Mouse (Mus musculus) megakaryocyte progenitor cell, adult 5-6 weeks (primary cell): ENCODE data around the gene Zfp827. TPM values are rescaled to one million over a fixed set of nuclear protein-coding genes. Genes with fewer than 3 reads are reported as not detected.

ENCODE experiments used
- ATAC-seq: replicated peaks from 2 replicates; pipeline ENCODE4 v1.8.0; 2016; ENCODE audit warnings: mild to moderate bottlenecking, moderate TSS enrichment, inconsistent platforms; ENCODE audit not compliant: poor library complexity
- total RNA-seq, 2 experiments: library from RNA; stranded (forward) in 1 of 2; stranded (reverse) in 1 of 2; fragments of 157-497, 149-512 nt in 1 of 2; fragments of 200-1000 nt in 1 of 2; gene quantifications; 2 replicates each; pipeline versions ENCODE4 v1.2.3 to v1.2.4; 2015 to 2017

Gene Zfp827
- 1.8 and 1.9 TPM in 2 replicates for total RNA-seq (2015)
- total RNA-seq (2017): 0.64 and 1.7 TPM in 2 replicates

DNA sequence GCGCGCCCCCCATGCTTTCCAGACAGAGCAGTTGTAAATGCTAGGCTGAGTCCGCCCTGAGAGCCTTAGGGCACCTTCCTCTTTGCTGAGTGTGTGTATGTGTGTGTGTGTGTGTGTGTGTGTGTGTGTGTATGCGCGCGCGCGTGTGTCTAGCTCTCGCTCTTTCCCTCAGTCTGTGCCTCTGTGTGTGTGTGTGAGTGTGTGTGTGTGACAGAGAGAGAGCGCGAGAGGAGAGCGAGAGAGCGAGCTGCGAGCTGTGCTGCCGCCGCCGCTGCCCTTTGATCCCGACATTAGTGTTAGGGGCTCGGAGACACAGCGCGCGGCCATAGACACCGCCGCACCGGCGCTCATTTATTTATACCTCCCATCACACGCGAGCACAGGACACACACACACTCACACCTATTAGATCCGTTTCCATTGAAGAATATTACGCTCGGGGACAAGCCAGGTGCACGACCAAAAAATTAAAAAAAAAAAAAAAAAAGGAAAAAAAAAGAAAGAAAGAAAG is at the start of gene Zfp827:
Gene Zfp827, plus strand, starts transcription at position 461 of the 511 bp plus-strand sequence.
- ATAC-seq: peak; percentile 88

- no peak for ATAC-seq
Observed at GRCm38 (mm10) chr8:79004341-79004740, 23.9 kb upstream of the Zfp827 start.

GRCm38 (mm10) chr8:79015061-79015460 is 13.2 kb upstream of the Zfp827 start:
- no peak for ATAC-seq

DNA sequence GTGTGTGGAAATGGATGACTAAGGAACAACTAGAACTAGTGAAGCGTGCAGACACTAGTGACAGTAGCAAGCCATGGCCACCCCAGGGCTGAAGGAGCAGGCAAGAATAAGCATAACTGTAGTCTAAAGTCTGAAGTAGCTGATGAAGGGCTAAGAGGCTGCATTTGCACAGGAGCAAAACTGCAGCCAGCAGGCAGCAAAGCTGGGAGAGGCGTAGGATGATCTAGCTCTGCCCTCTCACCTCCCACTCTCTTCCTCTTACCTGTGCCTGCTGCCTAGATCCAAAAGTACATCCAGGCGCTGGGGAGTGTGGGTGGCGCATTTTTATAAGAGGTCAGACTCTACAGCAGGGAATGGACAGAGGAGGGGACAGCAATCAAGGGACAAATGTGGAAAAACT is 12.2 kb upstream of the Zfp827 start:
- ATAC-seq: no peak

DNA sequence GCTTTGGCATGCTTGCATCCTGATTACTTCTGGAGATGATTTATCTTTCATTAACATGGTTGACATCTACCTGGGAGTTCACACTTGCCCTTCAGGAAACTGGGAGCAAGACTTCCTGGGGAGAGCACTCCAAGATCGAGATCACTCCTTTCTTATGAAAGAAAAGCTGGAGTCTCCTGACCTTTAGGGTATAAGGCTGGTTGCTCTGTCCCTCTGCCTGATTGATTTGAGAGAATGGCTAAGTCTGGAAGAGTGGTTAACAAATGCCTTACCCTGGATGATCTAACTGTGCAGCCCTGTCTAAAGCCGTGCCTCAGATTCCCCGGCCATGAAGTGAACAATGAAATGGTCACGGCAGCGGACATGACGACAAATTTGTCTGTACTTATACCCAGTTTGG is 11.7 kb upstream of the Zfp827 start:
- no peak for ATAC-seq

GRCm38 (mm10) chr8:79023922-79024321 is 4.3 kb upstream of the Zfp827 start:
- no peak for ATAC-seq

- ATAC-seq: no peak
Observed at GRCm38 (mm10) chr8:79027319-79027718, 918 bp upstream of the Zfp827 start.

GRCm38 (mm10) chr8:79028541-79029395 is 531 bp downstream of the Zfp827 start:
- ATAC-seq: 0 out of 2 replicates have a peak, but pooled peaks have one; percentile 15

- peak; percentile 26 for ATAC-seq
Observed at GRCm38 (mm10) chr8:79029396-79030325, 1.4 kb downstream of the Zfp827 start.

- 0 out of 2 replicates have a peak, but pooled peaks have one; percentile 23 for ATAC-seq
Observed at GRCm38 (mm10) chr8:79030326-79031265, 2.4 kb downstream of the Zfp827 start.

GRCm38 (mm10) chr8:79037532-79037931 is 9.3 kb downstream of the Zfp827 start:
- no peak for ATAC-seq

- ATAC-seq: no peak
Observed at GRCm38 (mm10) chr8:79037991-79038390, 9.8 kb downstream of the Zfp827 start.

DNA sequence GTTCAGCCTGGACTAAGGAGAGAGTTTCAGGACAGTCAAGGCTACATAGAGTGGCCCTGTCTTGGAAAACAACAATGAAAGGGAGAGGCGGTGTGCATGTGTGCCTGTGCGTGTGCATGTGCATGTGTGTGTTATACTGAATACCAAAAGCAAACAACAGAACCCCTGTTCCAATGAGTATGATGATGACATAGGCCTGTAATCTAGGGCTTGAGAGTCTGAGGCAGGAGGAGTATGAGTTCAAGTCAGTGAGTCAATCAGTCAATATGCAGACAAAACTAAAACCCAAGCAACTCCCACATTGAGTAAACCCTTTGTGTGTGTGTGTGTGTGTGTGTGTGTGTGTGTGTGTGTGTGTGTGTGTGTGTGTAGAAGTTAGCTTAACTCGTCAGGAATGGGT is 13.2 kb downstream of the Zfp827 start:
- ATAC-seq: no peak

- ATAC-seq: no peak
Observed at GRCm38 (mm10) chr8:79042252-79042651, 14.0 kb downstream of the Zfp827 start.

DNA sequence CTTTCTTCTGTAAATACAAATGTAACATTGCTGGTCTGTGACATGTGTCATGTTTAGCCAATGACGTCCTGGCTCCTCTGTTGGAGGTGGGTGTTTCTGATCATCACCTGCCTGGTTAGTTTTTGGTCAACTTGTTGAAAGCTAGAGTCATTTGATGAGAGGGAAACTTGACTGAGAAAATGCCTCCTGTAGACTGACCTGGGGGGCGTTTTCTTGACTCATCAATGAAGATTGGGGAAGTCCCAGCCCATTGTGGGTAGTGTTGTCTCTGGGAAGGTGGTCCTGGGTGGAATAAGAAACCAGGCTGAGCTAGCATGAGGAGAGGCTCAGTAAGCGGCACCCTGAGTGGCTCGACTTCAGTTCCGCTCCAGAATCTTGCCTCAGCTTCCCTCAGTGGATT is 16.4 kb downstream of the Zfp827 start:
- ATAC-seq: no peak

DNA sequence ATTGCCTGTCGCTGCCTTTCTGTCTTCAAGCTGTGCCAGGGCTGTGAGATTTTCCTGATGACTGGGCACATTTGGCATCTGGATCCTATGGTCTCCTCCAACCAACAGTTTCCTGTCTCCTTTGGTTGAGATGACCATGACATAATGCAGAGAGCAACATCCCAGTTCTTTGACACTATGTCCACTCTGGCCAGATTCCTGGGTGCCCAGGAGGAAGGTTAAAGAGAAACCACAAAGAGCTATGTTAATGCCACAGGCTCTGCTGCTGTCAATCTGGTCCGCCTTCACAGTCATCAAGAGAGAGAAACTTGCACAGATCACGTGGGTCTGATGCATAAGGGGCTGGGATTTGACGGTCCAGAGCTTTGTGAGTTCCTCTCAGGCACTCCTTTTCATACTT is 18.4 kb downstream of the Zfp827 start:
- ATAC-seq: no peak

DNA sequence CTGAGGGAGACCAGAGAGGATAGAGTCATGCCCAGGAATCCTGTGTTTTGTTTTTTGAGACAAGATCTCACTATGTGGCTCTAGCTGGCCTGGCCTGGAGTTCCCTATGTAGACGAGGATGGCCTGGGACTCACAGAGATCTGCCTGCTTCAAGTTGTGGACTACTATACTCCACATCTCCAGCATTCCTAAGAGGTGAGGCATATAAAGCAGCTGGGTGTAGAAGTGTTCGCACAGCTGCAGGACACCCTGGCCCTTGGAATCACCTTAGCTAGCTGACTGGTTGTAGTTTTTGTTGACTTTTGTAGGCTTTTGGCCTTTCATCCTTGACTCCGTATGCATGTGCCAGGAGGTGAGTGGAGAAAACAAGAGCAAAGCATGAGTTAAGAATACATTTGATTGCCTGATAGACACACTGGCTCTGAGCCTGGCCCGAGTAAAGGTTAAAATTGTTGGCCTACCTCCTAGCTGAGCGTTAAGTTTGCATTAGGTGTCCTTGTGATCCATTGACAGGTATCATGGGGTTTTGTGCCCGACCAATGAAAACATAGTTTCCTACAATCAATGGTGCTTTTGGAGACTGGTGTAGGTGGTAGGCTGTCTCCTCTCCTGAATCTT is 20.3 kb downstream of the Zfp827 start:
- no peak for ATAC-seq

GRCm38 (mm10) chr8:79054222-79054621 is 26.0 kb downstream of the Zfp827 start:
- ATAC-seq: no peak

GRCm38 (mm10) chr8:79057179-79057578 is 28.9 kb downstream of the Zfp827 start:
- ATAC-seq: no peak

- ATAC-seq: peak; percentile 39
Observed at GRCm38 (mm10) chr8:79059361-79059760, 31.1 kb downstream of the Zfp827 start.
